Mouse (Mus musculus) left cerebral cortex, postnatal 10 days (tissue): ENCODE data around the gene Armc2. TPM values are rescaled to one million over a fixed set of nuclear protein-coding genes. Genes with fewer than 3 reads are reported as not detected.

Experiments
- DNase-seq, 2 experiments: peaks; one replicate each; pipeline ENCODE4 v3.0.0; 2021 to 2022; ENCODE audit warnings: low spot score in 2 of 2, mixed read lengths in 1 of 2; ENCODE audit errors: extremely low spot score in 1 of 2
- intact Hi-C: fragments of 180-260 bp; cut with DNase I; formaldehyde crosslinking; loops from one replicate; pipeline ENCODE4 v1.15.1; 2025
- total RNA-seq, 2 experiments: library from RNA; stranded (reverse); gene quantifications; 2 replicates each; pipeline ENCODE4 v1.2.3; 2021

The Armc2 gene
- 10 to 100 TPM; 15.2 to 15.8 TPM for total RNA-seq

- peak; percentile 54 to 80 for DNase-seq
- intact Hi-C loops, result loop anchor here (5.0 kb wide), 1 partner anchor 259 kb away; the partner anchor contains the start of gene Foxo3
Measured at GRCm38 (mm10) chr10:42018016-42018949, at the start of gene Armc2. Gene Armc2 (minus strand): TSS chr10:42018442.

GRCm38 (mm10) chr10:42064446-42064845 is 46.2 kb upstream of the Armc2 start:
- no peak for DNase-seq
- intact Hi-C loops, result no loop called here

DNA sequence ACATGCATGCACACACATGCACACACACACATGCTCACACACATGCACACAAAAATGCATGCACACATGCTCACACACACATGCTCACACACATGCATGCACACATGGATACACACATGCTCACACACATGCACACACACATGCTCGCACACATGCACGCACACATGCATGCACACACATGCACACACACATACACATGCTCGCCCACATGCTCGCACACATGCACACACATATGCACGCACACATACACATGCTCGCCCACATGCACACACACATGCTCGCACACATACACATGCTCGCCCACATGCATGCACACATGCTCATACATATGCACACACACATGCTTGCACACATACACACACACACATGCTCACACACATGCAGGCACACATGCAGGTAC is 41.3 kb upstream of the Armc2 start:
- intact Hi-C loops, result no loop called here
- no peak for DNase-seq

DNA sequence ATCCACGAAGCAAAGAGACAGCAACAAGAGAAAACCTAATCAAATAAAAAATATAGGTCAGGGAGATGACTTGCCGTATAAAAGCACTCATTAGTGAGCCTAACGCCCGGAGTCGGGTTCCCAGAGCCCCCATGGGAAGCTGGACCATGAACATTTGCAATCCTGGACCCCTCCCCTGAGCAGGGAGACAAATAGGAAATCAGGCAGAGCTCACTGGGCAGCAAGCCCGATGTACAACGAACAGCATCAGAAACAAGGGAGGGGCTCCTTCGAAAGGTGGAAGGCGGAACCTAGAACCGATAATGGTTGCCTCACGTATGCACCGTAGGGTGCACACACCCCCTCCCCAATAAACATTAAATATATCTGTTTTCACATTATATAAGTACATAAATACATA is 39.5 kb upstream of the Armc2 start:
- DNase-seq, result no peak
- intact Hi-C loops, result no loop called here

- peak in 1 of 2 experiments; percentile 35 for DNase-seq
- intact Hi-C loops, result no loop called here
Measured at GRCm38 (mm10) chr10:42057231-42057601, 39.0 kb upstream of the Armc2 start.

GRCm38 (mm10) chr10:42056486-42057230 is 38.4 kb upstream of the Armc2 start:
- no peak for DNase-seq
- intact Hi-C loops, result no loop called here

DNA sequence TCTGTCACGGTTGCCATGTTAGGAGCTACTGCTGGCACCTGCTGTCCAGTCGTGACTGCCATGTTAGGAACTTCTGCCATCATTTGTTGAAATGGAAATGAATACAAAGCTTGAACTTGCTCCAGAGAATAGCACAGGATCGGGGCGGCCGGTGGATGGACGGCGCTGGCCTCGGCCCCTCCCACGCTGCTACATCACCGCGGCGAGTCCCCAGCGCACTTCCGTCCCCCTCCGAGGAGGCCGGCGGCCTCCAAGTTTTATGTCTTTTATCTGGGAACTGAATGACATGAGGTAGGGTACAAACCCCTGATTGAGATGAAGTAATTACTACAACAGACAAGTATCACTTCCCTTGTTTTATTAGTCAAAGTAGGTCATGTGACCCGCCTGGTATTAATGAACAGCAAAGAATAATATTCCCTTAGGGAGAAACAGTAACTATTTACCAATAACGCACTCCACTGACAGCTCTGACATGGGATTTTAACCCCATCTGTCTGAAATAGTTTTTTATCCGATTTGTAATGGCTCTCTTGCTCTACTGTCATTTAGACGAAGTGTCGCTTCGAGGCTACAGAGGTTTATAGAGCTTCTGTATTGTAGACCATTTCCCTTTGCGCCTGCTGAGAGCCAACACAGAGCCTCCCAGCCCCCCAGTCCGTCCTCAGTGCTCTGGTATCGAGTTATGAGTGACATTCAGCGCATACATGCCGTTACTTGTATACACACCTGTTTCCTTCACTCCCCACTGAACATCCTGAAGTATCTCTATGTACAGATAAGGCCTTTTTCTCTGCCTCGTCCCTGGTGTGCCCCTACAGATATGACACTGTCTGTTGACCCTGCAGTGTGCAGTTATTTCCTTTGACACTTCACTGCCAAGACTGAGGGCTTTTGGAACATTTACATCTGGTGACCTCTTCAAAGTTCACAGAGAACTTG is 37.3 kb upstream of the Armc2 start:
- intact Hi-C loops, result no loop called here
- no peak for DNase-seq

DNA sequence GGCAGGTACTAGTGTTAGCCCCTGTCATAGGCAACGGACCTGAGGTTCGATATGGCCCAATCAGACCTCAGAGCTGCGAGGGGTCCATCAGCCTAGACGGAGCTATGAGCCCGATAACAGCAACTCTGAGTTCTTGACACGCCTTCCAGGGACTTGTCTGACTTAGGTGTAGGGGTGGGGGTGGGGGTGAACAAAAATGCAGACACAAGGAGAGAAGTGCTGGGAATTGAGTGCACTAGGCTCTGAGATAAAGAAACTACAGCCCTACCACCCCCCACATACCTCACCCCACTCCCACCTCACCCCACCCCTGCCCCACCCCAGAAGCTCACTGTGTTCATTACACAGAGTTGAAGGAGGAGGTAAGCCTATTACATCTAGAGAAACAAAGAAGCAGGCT is 32.8 kb upstream of the Armc2 start:
- intact Hi-C loops, result no loop called here
- no peak for DNase-seq

DNA sequence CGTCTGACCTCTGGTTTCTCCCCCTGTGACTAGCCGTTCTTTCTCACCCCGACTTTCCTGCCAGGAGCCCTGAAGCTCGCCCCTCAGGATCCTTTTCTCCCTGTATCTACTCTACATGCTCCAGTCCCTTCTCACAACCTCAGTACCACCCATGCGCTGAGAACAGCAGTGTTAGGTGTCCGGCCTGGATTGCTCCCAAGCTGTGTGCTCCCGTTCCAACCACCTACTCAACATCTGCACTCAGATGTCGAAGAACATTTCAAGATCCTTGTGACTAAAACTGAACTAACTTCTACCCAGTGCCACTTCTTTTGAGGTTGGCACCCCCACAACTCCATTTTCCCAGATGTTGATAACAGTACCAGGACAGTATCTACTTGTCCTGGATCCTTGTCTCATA is 30.4 kb upstream of the Armc2 start:
- intact Hi-C loops, result no loop called here
- DNase-seq, result no peak

- no peak for DNase-seq
- intact Hi-C loops, result no loop called here
Measured at GRCm38 (mm10) chr10:42044574-42044973, 26.3 kb upstream of the Armc2 start.

GRCm38 (mm10) chr10:42043307-42043706 is 25.1 kb upstream of the Armc2 start:
- no peak for DNase-seq
- intact Hi-C loops, result no loop called here

GRCm38 (mm10) chr10:42042881-42043280 is 24.6 kb upstream of the Armc2 start:
- intact Hi-C loops, result no loop called here
- DNase-seq, result peak in 1 of 2 experiments; percentile 31

GRCm38 (mm10) chr10:42042087-42042486 is 23.8 kb upstream of the Armc2 start:
- no peak for DNase-seq
- intact Hi-C loops, result no loop called here

DNA sequence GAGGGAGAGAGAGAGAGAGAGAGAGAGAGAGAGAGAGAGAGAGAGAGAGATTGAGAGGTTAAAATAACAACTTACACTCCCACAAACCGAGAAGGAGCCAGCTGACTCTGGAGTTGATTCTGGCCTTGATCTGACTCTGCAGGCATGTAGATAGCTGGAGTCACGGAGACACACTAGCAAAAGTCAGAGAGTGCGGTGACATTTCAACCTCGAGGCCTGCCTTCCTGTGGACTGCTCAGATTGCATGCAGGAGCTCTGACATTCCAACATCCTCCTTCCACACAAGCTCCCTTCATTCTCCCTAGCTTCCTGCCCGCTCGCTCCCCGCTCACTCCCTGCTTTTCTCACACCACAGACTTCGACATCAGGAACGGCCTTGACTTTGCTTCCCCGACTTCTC is 20.3 kb upstream of the Armc2 start:
- intact Hi-C loops, result no loop called here
- no peak for DNase-seq

DNA sequence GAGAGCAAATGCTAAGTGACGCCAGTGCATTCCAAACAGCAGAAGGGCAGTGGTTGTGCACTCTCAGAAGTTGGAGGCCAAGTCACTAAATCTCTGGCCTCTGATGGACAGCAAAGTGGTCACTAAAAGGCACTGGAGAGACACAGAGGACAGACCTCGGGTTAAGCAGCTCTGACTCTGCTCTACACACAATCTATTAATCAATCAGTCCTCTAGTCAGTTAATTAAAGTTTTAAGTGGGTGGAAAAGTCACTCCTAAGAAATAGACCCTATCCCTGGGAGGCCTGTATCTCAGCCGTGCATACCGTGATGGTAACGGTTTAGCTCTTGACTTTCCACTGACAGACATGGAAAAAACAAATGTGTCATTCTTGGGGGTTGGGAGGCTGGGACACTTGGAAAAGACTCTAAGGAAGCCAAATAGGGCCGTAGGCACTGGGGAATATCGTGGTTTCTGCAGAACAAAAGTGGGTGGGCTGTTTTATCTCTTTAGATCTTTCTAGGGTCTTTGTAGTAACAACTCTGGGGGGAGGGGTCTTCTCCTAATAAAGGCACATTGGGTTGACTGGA is 19.1 kb upstream of the Armc2 start:
- intact Hi-C loops, result no loop called here
- no peak for DNase-seq

GRCm38 (mm10) chr10:42036846-42037245 is 18.6 kb upstream of the Armc2 start:
- no peak for DNase-seq
- intact Hi-C loops, result no loop called here

DNA sequence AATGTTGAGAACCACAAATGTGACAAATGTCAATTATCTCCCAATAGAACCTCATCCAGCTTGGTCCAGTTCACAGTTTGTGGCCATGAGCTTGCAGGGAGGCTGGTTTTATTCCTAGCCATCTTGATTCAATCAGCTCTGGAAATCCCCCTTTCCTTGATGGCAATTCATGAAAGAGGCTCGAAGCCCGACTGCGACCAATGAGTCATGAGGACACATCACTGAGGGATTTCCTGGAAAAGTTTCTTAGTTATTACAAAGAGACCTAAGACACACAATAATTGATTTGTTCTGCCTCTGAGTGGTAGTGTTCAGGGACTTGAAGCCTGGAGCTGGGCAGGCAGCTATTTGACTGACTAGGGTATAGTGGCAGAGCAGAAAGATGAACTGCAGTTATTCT is 15.3 kb upstream of the Armc2 start:
- no peak for DNase-seq
- intact Hi-C loops, result no loop called here

DNA sequence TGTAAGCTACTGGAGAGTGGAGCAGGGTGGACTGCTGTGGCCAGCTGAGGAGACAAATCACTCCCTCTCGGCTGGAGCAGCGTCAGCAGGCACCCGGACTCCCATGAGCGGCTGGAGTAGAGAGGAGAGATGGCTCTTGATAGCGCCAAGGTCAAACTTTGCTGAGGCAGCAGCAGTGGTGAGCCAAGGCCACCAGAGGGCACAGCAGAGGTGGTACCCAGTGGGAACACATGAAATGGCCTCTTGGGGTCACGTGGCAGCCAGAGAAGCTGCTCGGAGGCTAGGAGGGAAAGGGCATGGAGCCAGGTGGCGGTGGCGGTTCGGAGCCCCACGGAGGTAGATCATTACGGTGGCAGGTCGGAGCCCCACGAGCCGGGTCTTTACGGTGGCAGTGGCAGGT is 12.8 kb upstream of the Armc2 start:
- intact Hi-C loops, result no loop called here
- peak; percentile 60 to 90 for DNase-seq

DNA sequence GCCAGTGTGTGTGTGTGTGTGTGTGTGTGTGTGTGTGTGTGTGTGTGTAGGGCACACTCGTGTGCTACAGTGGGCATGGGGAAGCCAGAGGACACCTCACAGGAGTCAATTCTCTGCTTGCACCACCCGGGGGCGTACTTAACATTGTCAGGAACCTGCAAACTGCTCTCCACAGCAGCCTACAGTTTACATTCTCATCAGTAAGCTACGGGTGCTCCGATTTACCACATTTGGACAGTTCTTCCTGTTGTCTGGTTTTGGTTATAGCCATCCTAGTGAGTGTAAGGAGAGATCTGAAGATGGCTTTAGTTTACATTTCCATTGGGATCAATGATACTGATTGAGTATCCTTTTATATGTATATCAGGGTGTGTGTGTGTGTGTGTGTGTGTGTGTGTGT is 11.3 kb upstream of the Armc2 start:
- intact Hi-C loops, result no loop called here
- no peak for DNase-seq
